Mouse (Mus musculus): ENCODE measurements around the gene Ccdc142.

Ccdc142 gene

DNA sequence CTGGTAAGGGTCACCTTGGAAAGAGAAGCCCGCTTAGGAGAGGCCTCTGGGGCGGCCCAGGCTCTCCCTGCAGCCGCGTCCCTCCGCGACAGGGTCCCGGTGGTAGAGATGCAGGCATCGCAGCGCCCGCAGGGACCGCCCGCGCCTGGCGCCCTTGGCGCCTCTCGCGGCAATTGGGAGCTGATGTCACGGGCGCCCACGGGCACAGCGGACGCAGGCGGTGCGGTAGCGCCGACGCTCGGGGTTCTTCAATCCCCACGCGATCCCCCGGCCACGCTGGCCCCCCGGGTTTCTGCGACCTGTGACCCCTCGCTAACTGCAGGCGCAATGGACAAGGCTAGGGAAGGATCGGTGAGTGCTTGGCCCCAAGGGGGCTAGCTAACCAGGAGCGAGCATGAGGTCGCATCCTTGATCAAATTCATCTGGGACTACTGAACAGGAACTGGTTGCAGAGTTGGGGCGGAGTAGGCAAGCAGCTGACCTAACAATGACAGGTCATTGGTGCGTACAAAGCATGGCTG, 40.9 kb downstream of the Ccdc142 start:
- DNase-seq: peak; percentile 73

DNA sequence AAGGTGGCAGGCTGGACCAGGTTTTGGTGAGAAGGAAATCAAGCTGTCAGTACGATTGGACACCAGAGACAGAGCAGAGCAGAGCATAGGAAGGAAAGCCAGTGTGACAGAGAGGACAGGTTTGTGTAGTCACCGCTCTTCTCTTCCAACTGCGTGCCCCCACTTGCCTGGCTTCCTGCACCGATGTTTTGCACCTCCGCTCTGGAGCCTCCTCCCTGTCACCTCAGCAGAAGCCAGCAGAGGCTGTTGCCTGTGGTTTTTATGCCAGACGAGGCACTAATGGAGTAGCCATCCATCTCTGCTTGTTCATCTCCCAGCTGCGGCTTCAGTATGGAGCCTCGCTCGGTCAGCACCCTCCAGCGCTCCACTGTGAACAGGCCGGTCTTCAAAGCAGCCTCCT, 41.5 kb downstream of the Ccdc142 start:
- no peak for DNase-seq

DNA sequence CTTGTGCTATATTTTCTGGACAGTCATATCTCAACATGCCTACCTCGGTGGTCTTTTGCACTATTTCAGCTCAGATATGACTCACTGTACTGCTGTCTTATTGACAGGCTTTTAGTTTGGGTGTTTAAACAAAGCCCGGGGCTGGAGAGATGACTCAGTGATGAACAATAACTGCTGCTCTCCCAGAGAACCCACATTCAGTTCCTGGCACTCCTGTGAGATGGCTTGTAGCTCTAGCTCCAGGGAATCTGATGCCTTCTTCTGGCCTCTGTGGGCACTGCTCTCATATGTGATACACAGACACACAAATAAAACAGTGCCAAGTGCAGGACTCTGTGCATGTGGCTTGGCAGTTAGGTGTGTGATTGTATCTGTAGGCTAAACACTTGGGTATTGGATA, 43.8 kb downstream of the Ccdc142 start:
- no peak for DNase-seq

DNA sequence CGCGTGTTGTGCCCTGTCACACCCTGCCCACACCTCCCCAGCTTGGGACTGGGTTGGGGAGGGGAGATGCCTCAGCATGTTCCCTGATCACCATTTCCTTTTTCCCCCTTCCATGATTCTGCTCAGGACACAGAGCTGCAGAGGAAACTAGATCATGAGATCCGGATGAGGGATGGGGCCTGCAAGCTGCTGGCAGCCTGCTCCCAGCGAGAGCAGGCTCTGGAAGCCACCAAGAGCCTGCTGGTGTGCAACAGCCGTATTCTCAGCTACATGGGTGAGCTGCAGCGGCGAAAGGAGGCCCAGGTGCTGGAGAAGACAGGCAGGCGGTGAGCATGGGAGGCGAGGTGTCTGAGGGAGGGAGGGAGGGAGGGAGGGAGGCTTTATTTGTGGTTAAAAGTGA, 44.4 kb downstream of the Ccdc142 start:
- no peak for DNase-seq

DNA sequence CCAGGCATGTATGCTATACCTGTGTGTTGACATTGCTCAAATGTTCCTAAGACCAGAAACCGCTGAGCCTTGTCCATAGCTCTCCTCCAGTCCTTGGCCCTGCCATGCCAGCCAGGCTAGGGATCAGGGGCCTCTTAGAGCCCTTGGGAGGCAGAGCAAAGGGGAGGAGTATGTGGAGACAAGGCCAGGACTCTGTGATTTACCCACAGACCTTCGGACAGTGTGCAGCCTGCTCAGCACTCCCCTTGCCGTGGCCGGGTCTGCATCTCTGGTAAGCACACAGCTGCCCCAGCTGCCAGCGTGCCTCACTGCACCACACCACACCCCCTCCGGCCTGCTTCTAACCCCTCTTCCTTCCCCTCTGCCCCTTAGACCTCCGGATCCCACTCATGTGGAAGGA, 45.9 kb downstream of the Ccdc142 start:
- no peak for DNase-seq

DNA sequence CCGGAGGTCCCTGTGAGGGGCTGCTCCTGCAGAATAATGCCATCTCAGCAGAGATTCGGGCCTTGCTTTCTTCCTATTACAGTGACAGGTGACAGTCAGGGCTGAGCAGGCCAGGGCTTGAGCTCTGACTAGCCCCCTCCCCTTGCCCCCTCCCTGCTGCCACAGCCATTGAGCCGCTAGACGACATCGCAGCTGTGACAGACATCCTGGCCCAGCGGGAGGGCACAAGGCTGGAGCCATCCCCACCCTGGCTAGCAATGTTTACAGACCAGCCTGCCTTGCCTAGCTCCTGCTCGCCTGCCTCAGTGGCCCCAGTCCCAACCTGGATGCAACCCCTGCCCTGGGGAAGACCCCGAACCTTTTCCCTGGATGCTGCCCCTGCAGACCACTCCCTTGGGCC, 50.3 kb downstream of the Ccdc142 start:
- no peak for DNase-seq

DNA sequence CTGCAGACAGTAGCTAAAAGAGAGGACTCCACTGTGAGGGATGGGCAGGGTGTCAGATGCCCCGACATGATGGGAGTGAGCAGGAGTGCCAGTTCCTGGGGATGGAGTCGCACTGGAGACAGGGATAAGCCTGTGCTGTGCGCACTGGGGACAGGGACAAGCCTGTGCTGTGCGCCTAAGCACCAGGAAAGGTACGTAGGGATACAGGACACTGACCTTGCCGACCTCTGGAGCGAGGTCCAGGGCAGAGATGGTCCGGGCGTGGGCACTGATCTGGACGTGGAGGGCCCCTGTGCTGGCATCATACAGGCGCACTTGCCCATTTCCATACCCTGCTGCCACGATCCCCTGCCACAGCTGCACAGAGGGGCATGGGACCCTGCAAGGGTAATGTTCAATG, 51.6 kb downstream of the Ccdc142 start:
- DNase-seq: no peak

DNA sequence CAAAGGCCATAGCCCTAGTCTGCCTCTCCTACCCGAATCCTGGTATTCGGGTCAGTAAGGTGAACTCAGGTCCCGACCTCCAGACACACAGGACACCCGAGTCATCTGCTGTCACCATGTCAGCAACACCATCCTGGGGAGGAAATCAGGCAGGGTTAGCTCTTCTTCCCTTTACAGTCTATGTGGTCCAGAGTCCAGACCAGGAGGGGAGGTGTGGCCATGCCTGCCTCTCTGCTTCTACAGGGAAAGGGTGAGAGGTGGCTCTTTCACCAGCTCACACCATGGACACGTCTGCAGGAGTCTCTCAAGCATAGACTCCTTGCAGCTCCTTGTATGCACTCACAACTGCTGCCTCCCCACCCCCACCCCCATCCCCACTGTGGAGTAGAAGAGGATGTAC, 52.1 kb downstream of the Ccdc142 start:
- DNase-seq: no peak

DNA sequence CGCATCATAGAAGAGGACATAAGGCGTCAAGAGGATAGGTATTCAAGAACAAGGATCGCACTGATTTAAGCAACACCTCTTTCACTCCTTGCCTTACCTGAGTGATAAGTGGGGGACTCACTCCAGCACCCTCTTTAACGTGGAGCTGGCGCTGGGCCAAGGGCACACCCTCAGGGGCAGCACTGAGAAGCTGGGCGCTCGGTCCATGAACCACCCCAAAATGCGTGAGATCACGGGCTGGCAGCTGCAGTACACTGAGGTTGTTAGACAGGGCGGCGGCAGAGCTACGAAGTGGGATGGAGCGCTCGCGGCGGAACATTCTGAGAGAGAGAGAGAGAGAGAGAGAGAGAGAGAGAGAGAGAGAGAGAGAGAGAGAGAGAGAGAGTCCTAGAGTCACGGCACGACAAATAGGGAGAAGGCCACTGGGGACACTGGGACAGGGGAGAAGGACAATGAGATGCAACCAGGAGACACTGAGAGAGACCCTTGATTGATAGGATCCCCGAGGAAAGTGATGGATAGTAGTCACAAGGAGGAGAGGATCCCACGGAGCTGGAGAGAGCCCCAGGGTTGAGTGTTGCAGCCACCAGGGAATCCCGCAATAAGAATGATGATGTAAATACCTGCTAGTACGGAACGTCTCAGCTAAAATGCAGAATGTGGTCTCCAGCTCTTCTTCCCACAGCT, 54.3 kb downstream of the Ccdc142 start:
- peak; percentile 65 for DNase-seq

DNA sequence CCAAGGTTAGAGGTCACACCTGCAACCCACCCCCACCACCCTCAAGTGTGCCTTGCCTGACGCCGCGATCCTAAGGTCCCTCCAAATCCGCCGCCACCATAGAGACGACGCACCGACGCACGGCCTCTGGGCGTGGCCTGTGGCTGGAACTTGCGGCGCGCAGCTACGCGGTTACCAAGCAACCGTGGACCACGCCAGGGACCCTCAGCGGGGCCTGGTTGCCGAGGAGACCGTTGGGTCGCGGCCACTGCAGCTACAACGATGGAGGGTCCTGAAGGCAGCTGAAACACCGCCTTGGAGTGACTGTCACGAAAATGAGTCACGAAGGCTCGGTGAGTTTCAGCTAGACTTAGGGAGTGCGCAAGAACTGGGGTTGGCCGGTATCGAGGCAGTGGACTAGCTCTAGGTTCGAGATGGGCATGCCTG, 54.9 kb downstream of the Ccdc142 start, which contains the start of the genes Wdr54 and 1700003E16Rik:
Wdr54 (minus strand) TSS at position 139 of the 426 bp plus-strand sequence.
1700003E16Rik (plus strand) TSS at position 146 of the 426 bp plus-strand sequence.
- DNase-seq: peak; percentile 83
